Mouse (Mus musculus) left cerebral cortex, postnatal 25 days (tissue): ENCODE measurements around the gene Smim6. TPM values are rescaled to one million over a fixed set of nuclear protein-coding genes. Genes with fewer than 3 reads are reported as not detected.
A peak's percentile ranks its signal among the peaks of the same experiment; 100 is the strongest.

ENCODE experiments used
- DNase-seq, 2 experiments: peaks; one replicate each; pipeline ENCODE4 v3.0.0; 2022; ENCODE audit warnings: low spot score in 2 of 2, mixed read lengths in 1 of 2
- intact Hi-C: fragments of 180-260 bp; cut with DNase I; formaldehyde crosslinking; loops from one replicate; pipeline ENCODE4 v1.15.1; 2025
- total RNA-seq, 2 experiments: library from RNA; stranded (reverse); gene quantifications; 2 replicates each; pipeline ENCODE4 v1.2.3; 2021

Smim6 gene
- total RNA-seq, 2 experiments from 2014 or later: not detected

GRCm38 (mm10) chr11:115929818-115930217 lies 18.0 kb downstream of the Smim6 start:
- no peak for DNase-seq
- intact Hi-C loops: loop anchor here (10.0 kb wide), 2 partner anchors 175 to 535 kb away; partner anchors contain the start of gene Qrich2

- intact Hi-C loops: loop anchor here (10.0 kb wide), 2 partner anchors 174 to 534 kb away; partner anchors contain the start of gene Qrich2
- DNase-seq: no peak
Observed at GRCm38 (mm10) chr11:115931235-115931634, 19.4 kb downstream of the Smim6 start.

- intact Hi-C loops: loop anchor here (10.0 kb wide), 2 partner anchors 172 to 532 kb away; partner anchors contain the start of gene Qrich2
- DNase-seq: peak; percentile 98 to 99
Observed at GRCm38 (mm10) chr11:115933108-115933746, 21.4 kb downstream of the Smim6 start, which contains the start of the genes Sap30bp and Recql5. Gene Sap30bp, plus strand, starts transcription at chr11:115933282. Gene Recql5, minus strand, starts transcription at chr11:115933477.

- intact Hi-C loops: loop anchor here (10.0 kb wide), 2 partner anchors 171 to 531 kb away; partner anchors contain the start of gene Qrich2
- DNase-seq: no peak
Observed at GRCm38 (mm10) chr11:115933747-115934110, 21.9 kb downstream of the Smim6 start.

- DNase-seq: peak; percentile 58 to 76
- intact Hi-C loops: loop anchor here (2.0 to 10.0 kb wide), 3 partner anchors 59 to 525 kb away; partner anchors contain the start of gene Qrich2
Observed at GRCm38 (mm10) chr11:115939690-115940329, 28.0 kb downstream of the Smim6 start.

GRCm38 (mm10) chr11:115941980-115942379 lies 30.2 kb downstream of the Smim6 start:
- intact Hi-C loops: no loop called here
- no peak for DNase-seq

- intact Hi-C loops: no loop called here
- no peak for DNase-seq
Observed at GRCm38 (mm10) chr11:115945247-115945646, 33.4 kb downstream of the Smim6 start.

GRCm38 (mm10) chr11:115946221-115946828 lies 34.5 kb downstream of the Smim6 start:
- no peak for DNase-seq
- intact Hi-C loops: no loop called here

DNA sequence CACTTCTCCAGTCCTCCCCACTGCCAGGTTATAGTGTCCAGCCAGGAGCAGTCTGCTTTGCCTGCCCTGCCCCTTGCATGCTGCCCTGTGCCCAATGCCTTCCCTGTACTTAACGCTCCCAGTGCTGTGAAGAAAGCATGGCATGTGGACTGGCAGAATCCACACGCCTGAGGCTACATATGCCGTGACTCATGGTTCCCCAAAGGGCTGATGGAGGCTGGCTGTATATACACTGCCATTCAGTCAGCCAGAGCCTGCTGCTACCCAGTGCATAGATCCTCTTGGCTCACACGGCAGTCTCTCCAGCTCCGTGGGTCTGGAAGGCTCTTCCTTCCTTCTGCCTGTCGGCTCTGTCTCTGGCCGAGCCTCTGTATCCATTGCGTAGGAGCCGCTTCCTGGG lies 36.5 kb downstream of the Smim6 start:
- no peak for DNase-seq
- intact Hi-C loops: no loop called here

- no peak for DNase-seq
- intact Hi-C loops: no loop called here
Observed at GRCm38 (mm10) chr11:115950719-115951118, 38.9 kb downstream of the Smim6 start.

GRCm38 (mm10) chr11:115954712-115955111 lies 42.9 kb downstream of the Smim6 start:
- intact Hi-C loops: no loop called here
- DNase-seq: no peak

DNA sequence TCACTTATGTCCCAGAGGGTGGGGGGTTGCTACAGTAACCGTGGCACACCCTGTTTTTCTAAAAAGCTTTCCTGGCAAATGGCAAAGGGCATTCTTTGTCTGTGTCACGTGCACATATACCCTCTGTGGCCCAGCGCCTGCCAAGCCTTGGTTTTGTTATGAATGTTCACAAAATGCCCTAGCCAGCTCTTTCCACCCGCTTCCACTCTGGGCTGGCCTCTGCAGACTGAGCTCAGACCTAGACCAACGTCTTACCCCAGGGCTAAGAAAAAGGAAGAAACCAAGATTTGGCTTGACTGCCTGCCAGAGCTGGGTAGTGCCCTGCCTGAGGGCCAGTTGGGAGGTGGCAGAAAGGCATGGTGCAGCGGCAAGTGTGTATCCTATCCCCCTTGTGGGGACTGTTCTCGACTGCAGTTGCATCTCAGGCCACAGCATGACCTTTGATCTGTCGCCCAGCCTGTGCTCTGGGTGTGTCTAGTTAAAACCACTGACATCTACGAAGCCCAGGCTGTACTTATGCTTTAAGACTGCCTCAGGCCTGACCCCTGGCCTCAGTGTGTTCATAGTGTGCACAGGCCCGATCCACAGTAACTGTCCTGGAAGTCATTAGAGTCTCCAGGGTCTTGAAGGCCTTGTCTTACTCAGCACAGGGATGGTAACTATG lies 43.5 kb downstream of the Smim6 start:
- intact Hi-C loops: no loop called here
- no peak for DNase-seq

- DNase-seq: no peak
Observed at GRCm38 (mm10) chr11:115956453-115956852, 44.6 kb downstream of the Smim6 start.

GRCm38 (mm10) chr11:115957971-115958370 lies 46.2 kb downstream of the Smim6 start:
- intact Hi-C loops: no loop called here
- no peak for DNase-seq

More at GRCm38 (mm10) chr11:115956453-115956852, 44.6 kb downstream of the Smim6 start:
- intact Hi-C loops: no loop called here

DNA sequence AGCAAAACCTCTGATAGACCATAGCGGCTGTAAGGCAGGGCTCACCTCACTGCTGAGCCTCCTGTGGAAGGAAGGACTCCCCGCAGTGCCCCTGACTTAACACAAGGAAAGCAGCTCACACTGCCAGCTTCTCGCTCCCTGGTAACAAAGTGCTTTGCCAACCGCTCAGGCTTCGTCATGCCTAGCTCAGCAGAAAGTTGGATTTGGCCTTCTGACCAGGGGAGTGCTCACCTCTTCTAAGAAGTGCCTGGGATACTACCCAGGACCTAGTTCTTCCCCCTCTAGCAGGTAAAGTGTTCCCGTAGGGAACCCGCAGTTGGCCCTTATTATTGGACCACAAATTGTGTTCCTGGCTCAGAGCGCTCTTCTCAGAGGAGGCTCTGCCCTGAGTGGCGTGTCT lies 47.2 kb downstream of the Smim6 start:
- intact Hi-C loops: no loop called here
- no peak for DNase-seq

GRCm38 (mm10) chr11:115962651-115963412 lies 51.0 kb downstream of the Smim6 start:
- no peak for DNase-seq
- intact Hi-C loops: no loop called here
